Mouse (Mus musculus) liver, embryonic 11.5 days (tissue): ENCODE measurements around the gene Agtpbp1. TPM values are rescaled to one million over a fixed set of nuclear protein-coding genes. Genes with fewer than 3 reads are reported as not detected.

Experiments used
- ATAC-seq: fragments of 200-750 bp; cut with Nextera tagmentation; replicated peaks from 2 replicates; pipeline ENCODE4 v1.8.0; 2017; ENCODE audit warnings: moderate number of reproducible peaks, mild to moderate bottlenecking, moderate TSS enrichment, moderate library complexity; ENCODE audit not compliant: low FRiP score
- DNase-seq: peaks from one replicate; pipeline ENCODE4 v3.0.0-alpha.2; 2017; ENCODE audit warnings: low spot score
- H3K27ac ChIP-seq: fragments of 300-500 bp; sonication (generic); 2 replicates; pipeline ENCODE4 v1.5.1; 2014; ENCODE audit warnings: mild to moderate bottlenecking, low read depth, low read length, control low read depth
- H3K27me3 ChIP-seq: fragments of 300-500 bp; sonication (generic); replicated peaks from 2 replicates; pipeline ENCODE4 v1.6.1; 2014; ENCODE audit warnings: low read length, mixed read lengths; ENCODE audit not compliant: control insufficient read depth, insufficient read depth
- H3K36me3 ChIP-seq: fragments of 300-500 bp; sonication (generic); 2 replicates; pipeline ENCODE4 v1.6.1; 2014; ENCODE audit warnings: mild to moderate bottlenecking, low read length, moderate library complexity, mixed read lengths; ENCODE audit not compliant: control insufficient read depth, insufficient read depth
- H3K4me1 ChIP-seq: fragments of 300-500 bp; sonication (generic); replicated peaks from 2 replicates; pipeline ENCODE4 v1.6.1; 2014; ENCODE audit warnings: low read length, mixed read lengths; ENCODE audit not compliant: control insufficient read depth, insufficient read depth
- H3K4me2 ChIP-seq: fragments of 300-500 bp; sonication (generic); 2 replicates; pipeline ENCODE4 v1.6.1; 2014; ENCODE audit warnings: mild to moderate bottlenecking, control low read depth, moderate library complexity
- H3K4me3 ChIP-seq: fragments of 300-500 bp; sonication (generic); 2 replicates; pipeline ENCODE4 v1.5.1; 2014; ENCODE audit warnings: low read depth, low read length, control low read depth
- H3K9ac ChIP-seq: fragments of 300-500 bp; sonication (generic); 2 replicates; pipeline ENCODE4 v1.6.1; 2014; ENCODE audit warnings: low read depth, low read length, control low read depth
- H3K9me3 ChIP-seq: fragments of 300-500 bp; sonication (generic); 2 replicates; pipeline ENCODE4 v1.6.1; 2016; ENCODE audit warnings: low read length, inconsistent platforms, mixed read lengths; ENCODE audit not compliant: control insufficient read depth
- WGBS: fragments of 180-500 bp; shearing (Covaris S2); extraction: QIAGEN DNeasy Blood & Tissue Kit; methylation state at CpG from one replicate; pipeline ENCODE4 v1.1.7; 2014; 5-methylcytosine and 5-hydroxymethylcytosine counted together
- polyA plus RNA-seq: library from polyadenylated mRNA; unstranded; fragments of >200 nt; fragmentation: Nextera tagmentation; extraction: Ambion mirVana; gene quantifications from 2 replicates; pipeline ENCODE4 v1.2.1, GENCODE M21; 2014

Gene Agtpbp1
- polyA plus RNA-seq, 1 experiment from 2014 or later, result 15.6 TPM

DNA sequence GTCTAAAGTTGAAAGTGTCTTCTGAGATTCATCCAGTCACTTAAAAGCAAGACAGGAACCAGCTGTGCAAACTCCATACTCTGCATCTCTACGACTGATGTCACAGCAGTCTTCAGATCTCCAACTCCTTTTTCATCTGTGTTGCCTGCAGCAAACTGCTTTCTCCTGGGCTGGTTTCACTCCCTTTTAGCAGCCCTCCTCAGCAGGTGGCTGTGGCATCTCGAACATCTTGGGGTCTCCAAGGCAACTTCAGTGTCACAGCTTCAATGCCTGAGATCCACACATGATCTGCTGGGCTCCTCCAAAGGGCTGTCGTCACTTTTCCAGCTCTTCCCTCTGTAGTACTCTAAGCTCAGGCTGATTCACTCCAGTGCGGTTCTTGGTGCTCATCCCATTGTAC lies 5.7 kb upstream of the Agtpbp1 start:
- no peaks in the 10 kb centered on the region for H3K27me3 ChIP-seq
- H3K9ac ChIP-seq, result no peak overlapping the region
- peaks cover 11% of the 10 kb centered on the region for H3K4me1 ChIP-seq
- peaks cover 20% of the 10 kb centered on the region; the same call in 1 of the 2 replicates for H3K36me3 ChIP-seq
- H3K4me3 ChIP-seq, result no peak overlapping the region
- H3K9me3 ChIP-seq, result no peaks in the 10 kb centered on the region
- no peak overlapping the region for H3K4me2 ChIP-seq
- WGBS, result 88% methylated on average over 4 of the region's 4 CpGs
- no peak for ATAC-seq
- no peak overlapping the region for H3K27ac ChIP-seq
- DNase-seq, result no peak

DNA sequence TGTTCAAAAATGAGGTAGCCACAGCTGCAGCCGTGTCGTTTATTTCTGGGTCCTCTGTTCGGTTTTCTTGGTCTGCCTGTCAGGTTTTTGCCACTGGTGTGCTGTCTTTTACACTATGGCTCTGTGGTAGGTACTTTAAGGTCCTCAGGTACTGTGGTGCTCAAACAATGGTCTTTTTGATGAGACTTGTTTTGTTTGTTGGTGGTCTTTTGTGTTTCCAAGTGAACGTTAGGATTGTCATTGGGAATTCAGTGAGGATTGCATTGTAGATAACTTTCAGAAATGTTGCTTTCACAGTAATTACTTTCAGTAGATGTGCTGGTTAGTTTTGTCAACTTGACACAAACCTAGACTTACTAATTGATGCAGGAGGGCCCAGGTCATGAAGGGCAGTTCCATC lies 4.6 kb upstream of the Agtpbp1 start:
- Histone ChIP-seq H3K9ac (no peak overlapping the region), H3K4me1 (peaks cover 11% of the 10 kb centered on the region), H3K36me3 (peaks cover 20% of the 10 kb centered on the region; the same call in 1 of the 2 replicates), H3K27me3 (no peaks in the 10 kb centered on the region), H3K9me3 (no peaks in the 10 kb centered on the region), H3K27ac (no peak overlapping the region), H3K4me3 (no peak overlapping the region), H3K4me2 (no peak overlapping the region)
- ATAC-seq, result no peak
- WGBS, result 87% methylated on average over 4 of the region's 4 CpGs
- DNase-seq, result no peak

GRCm38 (mm10) chr13:59587201-59587600 lies 2.2 kb upstream of the Agtpbp1 start:
- Histone ChIP-seq H3K4me3 (no peak overlapping the region), H3K27me3 (no peaks in the 10 kb centered on the region), H3K36me3 (peaks cover 12% of the 10 kb centered on the region; the same call in 1 of the 2 replicates), H3K4me1 (peaks cover 15% of the 10 kb centered on the region), H3K9ac (no peak overlapping the region), H3K27ac (no peak overlapping the region), H3K4me2 (no peak overlapping the region), H3K9me3 (no peaks in the 10 kb centered on the region)
- DNase-seq (no peak), ATAC-seq (no peak)
- WGBS, result 93% methylated on average over 2 of the region's 2 CpGs

DNA sequence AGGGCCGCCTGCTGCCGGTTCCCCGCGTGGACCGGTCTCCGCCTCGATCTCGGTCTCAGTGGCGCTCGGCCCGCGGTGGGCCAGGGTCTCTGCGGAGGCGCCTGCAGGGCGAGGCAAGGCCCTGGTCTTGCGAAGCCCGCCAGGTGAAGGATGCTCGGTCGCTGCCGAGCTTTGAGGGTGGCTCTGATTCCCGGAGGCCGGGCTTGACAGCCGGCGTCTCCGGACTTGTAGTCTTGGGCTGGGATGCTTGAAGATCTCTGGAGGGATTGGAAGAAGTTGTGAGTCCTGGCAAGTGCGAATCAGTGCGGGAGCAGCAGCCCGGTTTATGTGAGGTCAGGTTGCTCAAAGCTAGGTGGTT lies 600 bp upstream of the Agtpbp1 start:
- ATAC-seq (no peak), DNase-seq (no peak)
- Histone ChIP-seq H3K36me3 (peaks cover 3% of the 10 kb centered on the region; the same call in 1 of the 2 replicates), H3K4me1 (peaks cover 15% of the 10 kb centered on the region), H3K4me2 (peak overlapping the region; percentile 96), H3K27ac (peak overlapping the region; percentile 67), H3K4me3 (peak overlapping the region; percentile 93), H3K27me3 (no peaks in the 10 kb centered on the region), H3K9ac (peak overlapping the region; percentile 86), H3K9me3 (no peaks in the 10 kb centered on the region)
- WGBS, result under 1% methylated on average over 28 of the region's 28 CpGs

DNA sequence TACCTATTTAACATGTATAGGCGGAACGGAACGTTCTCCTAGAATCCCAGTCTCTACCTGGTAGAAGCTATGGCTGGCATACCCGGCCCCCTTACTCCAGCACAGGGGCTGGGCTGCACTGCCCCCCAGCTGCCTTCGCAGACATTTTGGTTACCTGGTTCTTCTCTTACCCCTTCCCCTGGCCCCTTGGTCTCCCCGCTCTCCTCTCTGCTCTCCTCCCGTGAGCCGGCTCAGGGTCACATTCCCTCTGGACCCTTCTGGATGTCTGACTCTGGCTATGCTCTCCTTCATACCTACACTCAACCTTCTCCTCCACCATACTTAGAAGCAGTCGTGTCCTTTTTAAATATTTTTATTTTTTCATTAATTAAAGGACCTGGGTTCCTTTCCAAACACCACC lies 546 bp downstream of the Agtpbp1 start:
- peaks cover 15% of the 10 kb centered on the region for H3K4me1 ChIP-seq
- no peaks in the 10 kb centered on the region for H3K9me3 ChIP-seq
- H3K9ac ChIP-seq, result peak overlapping the region; percentile 66
- no peaks in the 10 kb centered on the region for H3K36me3 ChIP-seq
- DNase-seq (peak; percentile 61), ATAC-seq (peak; percentile 52; the same call in 1 of the 2 replicates)
- H3K4me3 ChIP-seq, result peak overlapping the region; percentile 93
- H3K27ac ChIP-seq, result peak overlapping the region; percentile 40; the same call in 1 of the 2 replicates
- WGBS, result 5% methylated on average over 9 of the region's 9 CpGs
- H3K27me3 ChIP-seq, result no peaks in the 10 kb centered on the region
- H3K4me2 ChIP-seq, result peak overlapping the region; percentile 82

GRCm38 (mm10) chr13:59580954-59581353 lies 4.1 kb downstream of the Agtpbp1 start:
- Histone ChIP-seq H3K4me2 (no peak overlapping the region), H3K36me3 (no peaks in the 10 kb centered on the region), H3K9me3 (no peaks in the 10 kb centered on the region), H3K27me3 (no peaks in the 10 kb centered on the region), H3K4me3 (no peak overlapping the region), H3K9ac (no peak overlapping the region), H3K4me1 (peaks cover 5% of the 10 kb centered on the region; the same call in 1 of the 2 replicates), H3K27ac (no peak overlapping the region)
- ATAC-seq (no peak), DNase-seq (no peak)
- WGBS, result 93% methylated on average over 4 of the region's 4 CpGs

- no peak for DNase-seq
- no peak for ATAC-seq
- Histone ChIP-seq H3K4me3 (no peak overlapping the region), H3K9ac (no peak overlapping the region), H3K9me3 (no peaks in the 10 kb centered on the region), H3K36me3 (no peaks in the 10 kb centered on the region), H3K4me1 (no peaks in the 10 kb centered on the region), H3K27me3 (no peaks in the 10 kb centered on the region), H3K27ac (no peak overlapping the region), H3K4me2 (no peak overlapping the region)
- 86% methylated on average over 2 of the region's 2 CpGs for WGBS
Measured at GRCm38 (mm10) chr13:59572549-59572948, 12.5 kb downstream of the Agtpbp1 start.

- Histone ChIP-seq H3K36me3 (no peaks in the 10 kb centered on the region), H3K9me3 (no peaks in the 10 kb centered on the region), H3K4me2 (no peak overlapping the region), H3K4me3 (no peak overlapping the region), H3K4me1 (no peaks in the 10 kb centered on the region), H3K27ac (no peak overlapping the region), H3K9ac (no peak overlapping the region), H3K27me3 (no peaks in the 10 kb centered on the region)
- no peak for ATAC-seq
- DNase-seq, result no peak
- 75% methylated on average over 6 of the region's 6 CpGs for WGBS
Measured at GRCm38 (mm10) chr13:59571107-59571506, 13.9 kb downstream of the Agtpbp1 start.

GRCm38 (mm10) chr13:59565945-59566520 lies 19.0 kb downstream of the Agtpbp1 start:
- no peaks in the 10 kb centered on the region for H3K27me3 ChIP-seq
- no peak for ATAC-seq

More at GRCm38 (mm10) chr13:59565945-59566520, 19.0 kb downstream of the Agtpbp1 start:
- Histone ChIP-seq H3K27ac (no peak overlapping the region), H3K4me1 (no peaks in the 10 kb centered on the region), H3K4me2 (no peak overlapping the region), H3K36me3 (no peaks in the 10 kb centered on the region), H3K9me3 (no peaks in the 10 kb centered on the region), H3K9ac (no peak overlapping the region), H3K4me3 (no peak overlapping the region)
- WGBS, result 60% methylated on average over 9 of the region's 9 CpGs
- no peak for DNase-seq
